Mouse (Mus musculus) small intestine, adult 2 months (tissue): Measurements from ENCODE around the gene Cyp4a31.

ENCODE experiments used
- CTCF ChIP-seq: fragments of 200-500 bp; IDR thresholded peaks from 2 replicates; pipeline ENCODE4 v1.5.1; 2012; ENCODE audit warnings: low read depth, mild to moderate bottlenecking, control low read depth, inconsistent platforms, low read length, moderate library complexity, mixed read lengths; ENCODE audit not compliant: insufficient replicate concordance, insufficient read length; ENCODE audit errors: extremely low read depth
- POLR2A ChIP-seq: fragments of 200-500 bp; IDR thresholded peaks from 2 replicates; pipeline ENCODE4 v1.6.1; 2012; ENCODE audit warnings: low read depth, mild to moderate bottlenecking, control low read depth, inconsistent platforms, low read length, moderate library complexity

DNA sequence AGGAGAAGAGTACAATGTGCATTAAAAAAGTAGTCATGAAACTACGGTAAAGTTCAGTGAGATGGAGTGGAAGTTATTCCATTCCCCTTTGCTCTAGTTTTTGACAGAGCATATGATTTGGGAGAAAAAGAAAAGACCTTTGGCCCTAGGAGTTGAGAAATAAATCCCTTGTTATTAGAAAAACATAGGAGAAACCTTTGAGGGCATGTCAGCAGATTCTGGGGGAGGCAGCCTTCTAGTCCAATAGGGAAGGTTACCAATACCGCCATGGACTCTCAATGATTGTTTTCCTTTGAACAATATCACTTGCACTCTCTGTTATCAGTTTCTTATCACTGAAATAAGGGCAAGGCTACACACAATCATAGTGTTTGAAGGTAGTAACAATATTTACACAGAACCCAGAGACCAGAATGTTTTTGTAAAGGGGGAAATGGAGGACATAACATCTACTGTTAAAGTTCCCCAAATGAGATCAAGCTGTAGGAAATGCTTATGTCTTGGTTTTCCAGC is 33.4 kb downstream of the Cyp4a31 start:
- TF ChIP-seq CTCF (no peak), POLR2A (no peak)
